Mouse (Mus musculus) MN1 (cell line): ENCODE results near the gene Ikbip.
A peak's percentile ranks its signal among the peaks of the same experiment; 100 is the strongest.

Source experiments
- DNase-seq: peaks from one replicate; pipeline ENCODE4 v3.0.0-alpha.2; 2016; ENCODE audit warnings: low spot score

Ikbip gene

GRCm38 (mm10) chr10:91082550-91083392 lies at the start of gene Ikbip, which contains the start of gene Apaf1:
TSS of gene Ikbip (plus strand) at chr10:91082940.
TSS of gene Apaf1 (minus strand) at chr10:91082770.
- peak; percentile 100 for DNase-seq

GRCm38 (mm10) chr10:91033942-91034341 lies 48.8 kb upstream of the Ikbip start:
- peak; percentile 58 for DNase-seq

- DNase-seq, result no peak
Measured at GRCm38 (mm10) chr10:91049696-91050095, 33.0 kb upstream of the Ikbip start.

- no peak for DNase-seq
Measured at GRCm38 (mm10) chr10:91051156-91051555, 31.6 kb upstream of the Ikbip start.

- no peak for DNase-seq
Measured at GRCm38 (mm10) chr10:91052734-91053133, 30.0 kb upstream of the Ikbip start.

GRCm38 (mm10) chr10:91060742-91061141 lies 22.0 kb upstream of the Ikbip start:
- DNase-seq, result peak; percentile 41

GRCm38 (mm10) chr10:91062355-91062754 lies 20.4 kb upstream of the Ikbip start:
- DNase-seq, result no peak

GRCm38 (mm10) chr10:91071768-91072167 lies 11.0 kb upstream of the Ikbip start:
- DNase-seq, result peak; percentile 58

GRCm38 (mm10) chr10:91073345-91073744 lies 9.4 kb upstream of the Ikbip start:
- DNase-seq, result no peak

GRCm38 (mm10) chr10:91076667-91077066 lies 6.1 kb upstream of the Ikbip start:
- no peak for DNase-seq

GRCm38 (mm10) chr10:91080540-91080939 lies 2.2 kb upstream of the Ikbip start:
- no peak for DNase-seq

- peak; percentile 27 for DNase-seq
Measured at GRCm38 (mm10) chr10:91081959-91082507, 707 bp upstream of the Ikbip start.

GRCm38 (mm10) chr10:91083393-91083927 lies 720 bp downstream of the Ikbip start:
- no peak for DNase-seq

GRCm38 (mm10) chr10:91092812-91093211 lies 10.1 kb downstream of the Ikbip start:
- DNase-seq, result no peak

GRCm38 (mm10) chr10:91094251-91095104 lies 11.7 kb downstream of the Ikbip start:
- DNase-seq, result no peak

GRCm38 (mm10) chr10:91098056-91098455 lies 15.3 kb downstream of the Ikbip start:
- no peak for DNase-seq

- no peak for DNase-seq
Measured at GRCm38 (mm10) chr10:91100101-91100500, 17.4 kb downstream of the Ikbip start.

GRCm38 (mm10) chr10:91101936-91102335 lies 19.2 kb downstream of the Ikbip start:
- DNase-seq, result no peak

GRCm38 (mm10) chr10:91102799-91103590 lies 20.3 kb downstream of the Ikbip start:
- no peak for DNase-seq

GRCm38 (mm10) chr10:91105981-91106380 lies 23.2 kb downstream of the Ikbip start:
- DNase-seq, result no peak

GRCm38 (mm10) chr10:91109841-91110240 lies 27.1 kb downstream of the Ikbip start:
- DNase-seq, result no peak
